Mouse (Mus musculus): ENCODE results near the gene Cplx1. TPM values are rescaled to one million over a fixed set of nuclear protein-coding genes. Genes with fewer than 3 reads are reported as not detected.
A peak's percentile ranks its signal among the peaks of the same experiment; 100 is the strongest.

The Cplx1 gene
- 459 and 564 TPM in 2 replicates for polyA plus RNA-seq (2012; rRNA removed)

DNA sequence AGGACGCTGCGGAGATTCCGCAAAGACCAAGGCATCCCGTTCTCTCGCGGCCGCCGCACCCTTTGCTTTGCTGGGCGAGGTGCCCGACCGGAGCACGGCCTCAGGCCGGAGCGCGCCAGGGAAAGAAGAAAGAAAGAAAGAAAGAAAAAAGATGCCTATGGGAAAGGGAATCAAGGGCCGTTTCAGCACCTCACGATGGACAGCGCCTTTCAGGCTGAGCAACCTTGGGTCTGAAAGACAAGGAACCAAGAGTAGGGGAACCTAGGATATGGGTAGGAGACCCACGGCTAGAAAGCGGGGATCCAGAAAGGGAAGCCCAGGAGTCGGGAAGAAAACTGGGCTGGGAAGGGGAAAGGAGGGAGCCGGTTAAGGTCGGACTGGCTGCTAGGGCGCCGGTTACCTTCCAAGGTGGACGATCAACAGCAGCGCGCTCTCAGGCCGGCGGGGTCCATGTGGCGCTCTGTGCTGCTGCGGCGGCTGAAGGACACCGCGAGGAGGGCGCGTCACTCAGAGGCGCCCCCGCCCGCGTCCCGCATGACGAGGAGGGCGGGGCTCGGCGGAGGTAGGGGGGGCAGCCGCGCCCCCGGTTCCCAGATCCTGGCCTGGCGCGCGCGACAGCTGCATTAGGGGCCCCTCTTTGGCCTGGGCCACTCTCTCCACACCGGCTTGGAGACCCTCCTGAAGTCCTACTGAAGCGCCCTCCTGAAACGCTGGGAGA lies at the start of gene Cplx1:
Gene Cplx1 (minus strand): TSS at position 536 of the 718 bp plus-strand sequence.
- WGBS: under 1% methylated on average over 56 of the region's 56 CpGs
- peak; percentile 86 to 87 for DNase-seq
- TF ChIP-seq CTCF (IDR thresholded peaks at IDR 0.05; ENCODE audit: borderline replicate concordance, insufficient read depth, low read depth, low read length) (no peak), POLR2A (IDR thresholded peaks at IDR 0.05; ENCODE audit: borderline replicate concordance, insufficient read depth, low read length) (peak; percentile 92)

DNA sequence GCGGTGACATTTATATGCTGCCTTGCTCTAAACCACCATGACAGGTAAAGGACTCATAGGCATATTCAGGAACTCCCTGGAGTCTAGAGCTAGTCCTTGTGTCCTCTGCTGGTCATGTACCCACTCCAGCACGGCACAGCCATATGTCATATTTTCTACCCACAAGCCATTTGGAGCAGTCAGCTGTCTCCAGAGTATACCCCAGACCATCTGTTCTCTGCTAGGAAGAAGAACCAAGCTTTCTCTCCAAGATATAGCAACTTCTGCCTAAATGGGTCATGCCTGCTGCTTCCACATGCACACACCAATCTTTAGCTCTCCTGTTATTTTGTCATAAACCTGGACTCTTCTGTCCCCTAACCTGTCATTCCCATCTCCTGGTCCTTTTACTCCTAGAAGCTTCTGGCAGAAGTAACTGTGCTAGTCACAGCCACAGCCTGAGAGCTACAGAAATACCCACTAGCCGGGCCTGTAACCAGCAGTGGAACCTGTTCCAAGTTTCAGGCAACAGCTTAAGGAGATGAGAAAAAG lies 31.6 kb upstream of the Cplx1 start:
- TF ChIP-seq POLR2A (IDR thresholded peaks at IDR 0.05; ENCODE audit: borderline replicate concordance, insufficient read depth, low read length): no peak
- TF ChIP-seq CTCF (IDR thresholded peaks at IDR 0.05; ENCODE audit: borderline replicate concordance, insufficient read depth, low read depth, low read length): no peak
- peaks cover 17% of the 10 kb centered on the region for H3K4me1 ChIP-seq (ENCODE audit: control insufficient read depth, insufficient read depth, low read length)
- H3K27ac ChIP-seq (ENCODE audit: insufficient read depth, low read length): peak overlapping the region; percentile 91
- H3K4me3 ChIP-seq (replicated peaks; ENCODE audit: insufficient read depth, low read depth, low read length): no peak overlapping the region
- no peaks in the 10 kb centered on the region for H3K27me3 ChIP-seq (ENCODE audit: control insufficient read depth, insufficient read depth, low read length)
- DNase-seq: peak; percentile 69 to 84
- WGBS: 20% methylated on average over 3 of the region's 3 CpGs

More for the DNA sequence above, at the start of gene Cplx1:
- Histone ChIP-seq H3K27ac (ENCODE audit: insufficient read depth, low read length) (peak within 1 kb of the TSS; percentile 65), H3K4me3 (replicated peaks; ENCODE audit: insufficient read depth, low read depth, low read length) (peak within 1 kb of the TSS; percentile 93), H3K4me1 (ENCODE audit: control insufficient read depth, insufficient read depth, low read length) (peaks cover 24% of the 10 kb centered on the region), H3K27me3 (ENCODE audit: control insufficient read depth, insufficient read depth, low read length) (no peaks in the 10 kb centered on the region)

- 90% methylated on average over 6 of the region's 6 CpGs for WGBS
Observed at GRCm38 (mm10) chr5:108573054-108573453, 23.2 kb upstream of the Cplx1 start.

DNA sequence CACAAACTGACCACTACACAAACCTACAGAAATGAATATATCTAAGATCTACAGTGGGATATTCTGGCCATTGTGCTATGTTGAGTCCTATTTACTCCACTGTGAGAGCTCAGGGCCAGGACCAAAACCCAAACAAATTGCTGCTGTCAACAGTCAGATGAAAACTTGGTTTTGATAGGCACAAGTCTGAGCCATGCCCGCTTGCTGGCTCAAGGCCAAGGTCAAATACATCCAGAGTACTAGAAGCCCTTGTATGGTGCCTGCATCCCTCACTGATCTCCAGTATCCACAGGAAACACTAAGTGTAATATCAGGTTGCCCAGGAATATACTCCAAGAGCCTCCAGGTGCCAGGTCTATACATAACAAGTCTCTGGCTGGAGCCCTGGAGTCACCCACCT lies 21.2 kb upstream of the Cplx1 start:
- H3K27me3 ChIP-seq (ENCODE audit: control insufficient read depth, insufficient read depth, low read length): no peaks in the 10 kb centered on the region
- TF ChIP-seq POLR2A (IDR thresholded peaks at IDR 0.05; ENCODE audit: borderline replicate concordance, insufficient read depth, low read length): no peak
- no peak for TF ChIP-seq CTCF (IDR thresholded peaks at IDR 0.05; ENCODE audit: borderline replicate concordance, insufficient read depth, low read depth, low read length)
- no peak for DNase-seq
- WGBS: 58% methylated on average over 1 of the region's 1 CpGs
- H3K4me1 ChIP-seq (ENCODE audit: control insufficient read depth, insufficient read depth, low read length): no peaks in the 10 kb centered on the region
- no peak overlapping the region for H3K4me3 ChIP-seq (replicated peaks; ENCODE audit: insufficient read depth, low read depth, low read length)
- no peak overlapping the region for H3K27ac ChIP-seq (ENCODE audit: insufficient read depth, low read length)

More at GRCm38 (mm10) chr5:108573054-108573453, 23.2 kb upstream of the Cplx1 start:
- Histone ChIP-seq H3K4me1 (ENCODE audit: control insufficient read depth, insufficient read depth, low read length) (no peaks in the 10 kb centered on the region), H3K27me3 (ENCODE audit: control insufficient read depth, insufficient read depth, low read length) (no peaks in the 10 kb centered on the region), H3K27ac (ENCODE audit: insufficient read depth, low read length) (no peak overlapping the region), H3K4me3 (replicated peaks; ENCODE audit: insufficient read depth, low read depth, low read length) (no peak overlapping the region)
- DNase-seq: no peak
- TF ChIP-seq POLR2A (IDR thresholded peaks at IDR 0.05; ENCODE audit: borderline replicate concordance, insufficient read depth, low read length) (no peak), CTCF (IDR thresholded peaks at IDR 0.05; ENCODE audit: borderline replicate concordance, insufficient read depth, low read depth, low read length) (no peak)

DNA sequence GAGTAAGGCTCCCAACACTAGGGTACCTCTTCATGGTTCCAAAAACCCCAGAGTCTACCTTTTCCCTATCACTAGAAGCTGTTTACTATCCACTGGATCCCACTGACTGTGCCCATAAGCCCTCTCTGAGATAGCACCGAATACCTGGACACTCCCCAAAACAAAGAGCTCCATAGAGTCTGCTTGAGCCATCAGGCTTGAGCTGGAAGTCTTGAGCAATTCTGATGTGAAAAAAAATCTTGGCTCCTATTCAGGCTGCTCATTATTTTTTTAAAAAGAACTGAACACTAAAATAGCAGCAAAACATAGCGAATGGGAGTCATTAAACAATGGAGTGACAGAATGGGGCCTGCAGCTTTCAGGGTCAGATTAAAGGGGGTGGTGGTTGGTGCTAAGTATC lies 17.3 kb upstream of the Cplx1 start:
- H3K4me3 ChIP-seq (replicated peaks; ENCODE audit: insufficient read depth, low read depth, low read length): no peak overlapping the region
- no peak for TF ChIP-seq CTCF (IDR thresholded peaks at IDR 0.05; ENCODE audit: borderline replicate concordance, insufficient read depth, low read depth, low read length)
- no peak for TF ChIP-seq POLR2A (IDR thresholded peaks at IDR 0.05; ENCODE audit: borderline replicate concordance, insufficient read depth, low read length)
- no peak overlapping the region for H3K27ac ChIP-seq (ENCODE audit: insufficient read depth, low read length)
- H3K27me3 ChIP-seq (ENCODE audit: control insufficient read depth, insufficient read depth, low read length): no peaks in the 10 kb centered on the region
- DNase-seq: no peak
- WGBS: 87% methylated on average over 2 of the region's 2 CpGs
- no peaks in the 10 kb centered on the region for H3K4me1 ChIP-seq (ENCODE audit: control insufficient read depth, insufficient read depth, low read length)

DNA sequence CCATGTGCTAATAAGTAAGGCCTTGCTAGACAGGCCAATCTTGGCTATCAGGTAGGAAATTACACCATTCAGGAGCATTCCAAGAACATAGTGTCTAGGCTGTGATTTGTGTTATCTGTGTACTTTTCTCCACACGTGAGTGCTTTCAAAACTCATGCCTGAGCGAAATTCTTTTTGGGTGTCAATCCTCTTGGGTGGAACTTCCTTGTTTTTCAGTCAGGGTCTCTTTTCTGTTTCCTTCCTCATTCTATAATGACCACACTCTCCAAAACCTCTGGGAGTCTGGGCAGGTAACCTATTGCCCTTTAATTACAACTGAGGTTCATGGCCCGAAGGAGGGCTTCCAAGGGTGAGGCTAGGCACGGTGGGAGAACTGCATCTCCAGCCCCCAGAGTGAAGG lies 16.7 kb upstream of the Cplx1 start:
- Histone ChIP-seq H3K4me1 (ENCODE audit: control insufficient read depth, insufficient read depth, low read length) (no peaks in the 10 kb centered on the region), H3K4me3 (replicated peaks; ENCODE audit: insufficient read depth, low read depth, low read length) (no peak overlapping the region), H3K27ac (ENCODE audit: insufficient read depth, low read length) (no peak overlapping the region), H3K27me3 (ENCODE audit: control insufficient read depth, insufficient read depth, low read length) (no peaks in the 10 kb centered on the region)
- DNase-seq: no peak
- WGBS: 90% methylated on average over 4 of the region's 4 CpGs
- no peak for TF ChIP-seq POLR2A (IDR thresholded peaks at IDR 0.05; ENCODE audit: borderline replicate concordance, insufficient read depth, low read length)
- no peak for TF ChIP-seq CTCF (IDR thresholded peaks at IDR 0.05; ENCODE audit: borderline replicate concordance, insufficient read depth, low read depth, low read length)

DNA sequence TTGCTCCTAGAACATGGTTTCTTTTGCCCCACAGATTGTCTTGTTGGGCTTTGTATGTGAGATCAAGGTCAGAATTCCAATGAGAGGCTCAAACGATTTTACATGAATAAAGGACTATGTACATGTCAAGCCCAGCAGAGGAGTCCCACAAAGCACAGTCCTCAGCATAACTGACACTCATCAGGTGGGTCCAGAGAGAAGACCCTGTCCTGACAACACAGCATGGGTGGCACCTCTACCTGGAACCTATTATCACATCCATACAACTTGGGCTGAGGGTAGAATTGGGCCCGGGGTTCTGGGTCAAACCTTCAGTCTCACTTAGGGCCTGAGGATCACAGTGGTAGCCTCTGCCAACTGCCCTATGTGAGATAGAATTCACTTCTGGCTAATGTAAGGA lies 15.6 kb upstream of the Cplx1 start:
- TF ChIP-seq CTCF (IDR thresholded peaks at IDR 0.05; ENCODE audit: borderline replicate concordance, insufficient read depth, low read depth, low read length) (no peak), POLR2A (IDR thresholded peaks at IDR 0.05; ENCODE audit: borderline replicate concordance, insufficient read depth, low read length) (no peak)
- Histone ChIP-seq H3K4me3 (replicated peaks; ENCODE audit: insufficient read depth, low read depth, low read length) (no peak overlapping the region), H3K4me1 (ENCODE audit: control insufficient read depth, insufficient read depth, low read length) (no peaks in the 10 kb centered on the region), H3K27ac (ENCODE audit: insufficient read depth, low read length) (no peak overlapping the region), H3K27me3 (ENCODE audit: control insufficient read depth, insufficient read depth, low read length) (no peaks in the 10 kb centered on the region)
- DNase-seq: no peak
- 92% methylated on average over 2 of the region's 2 CpGs for WGBS

DNA sequence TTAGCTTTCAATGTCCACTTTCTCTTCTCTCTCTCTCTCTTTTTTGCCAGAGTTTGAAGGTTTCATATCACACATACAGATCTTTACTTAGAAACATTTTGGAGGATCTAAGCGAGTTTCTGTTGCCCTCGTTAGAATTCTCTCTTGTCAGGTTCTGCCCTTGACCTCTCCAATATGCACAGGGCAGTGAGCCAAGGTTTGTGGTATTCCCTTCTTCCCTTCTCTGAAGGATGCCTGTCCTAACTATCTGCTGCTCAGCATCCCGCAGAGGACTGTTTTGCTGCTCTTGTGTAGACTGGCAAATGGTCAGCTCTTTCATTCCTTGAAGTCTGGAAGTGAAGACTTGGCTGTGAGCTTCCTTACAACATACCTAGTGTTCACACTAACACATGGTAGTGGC lies 14.5 kb upstream of the Cplx1 start:
- H3K4me3 ChIP-seq (replicated peaks; ENCODE audit: insufficient read depth, low read depth, low read length): no peak overlapping the region
- no peak overlapping the region for H3K27ac ChIP-seq (ENCODE audit: insufficient read depth, low read length)
- H3K4me1 ChIP-seq (ENCODE audit: control insufficient read depth, insufficient read depth, low read length): no peaks in the 10 kb centered on the region
- no peaks in the 10 kb centered on the region for H3K27me3 ChIP-seq (ENCODE audit: control insufficient read depth, insufficient read depth, low read length)
- 49% methylated on average over 3 of the region's 3 CpGs for WGBS
- no peak for DNase-seq
- no peak for TF ChIP-seq CTCF (IDR thresholded peaks at IDR 0.05; ENCODE audit: borderline replicate concordance, insufficient read depth, low read depth, low read length)
- TF ChIP-seq POLR2A (IDR thresholded peaks at IDR 0.05; ENCODE audit: borderline replicate concordance, insufficient read depth, low read length): no peak

Measured in cerebellum, adult 2 months (tissue).